Mouse (Mus musculus) hematopoietic stem cell, adult 5-6 weeks (primary cell): ENCODE data around the gene Mfn1. TPM values are rescaled to one million over a fixed set of nuclear protein-coding genes. Genes with fewer than 3 reads are reported as not detected.

Experiments used
- total RNA-seq: library from RNA; stranded (forward); fragments of 172-1452, 232-1000 nt; gene quantifications from 2 replicates; pipeline ENCODE4 v1.2.3, GENCODE M21; 2017

The Mfn1 gene
- total RNA-seq, 1 experiment from 2014 or later = 36.2 TPM

Other genes starting within 250 kb of the Mfn1 start
- 1.1 and 1.3 TPM in 2 replicates for gene Zmat3, start 163.5 kb upstream of the Mfn1 start, total RNA-seq
- 39.6 and 60.9 TPM in 2 replicates for gene Pik3ca, start 131.8 kb upstream of the Mfn1 start, total RNA-seq
- not detected in 2 replicates for gene Kcnmb3, start 37.2 kb upstream of the Mfn1 start, total RNA-seq
- 45.7 and 72.5 TPM in 2 replicates for gene Zfp639, start 19.2 kb upstream of the Mfn1 start, total RNA-seq
- gene Gnb4, start 87.1 kb downstream of the Mfn1 start, total RNA-seq = 15.7 and 20.7 TPM in 2 replicates
- gene Actl6a, start 176.8 kb downstream of the Mfn1 start, total RNA-seq = 86.2 and 86.5 TPM in 2 replicates
- 86.4 and 127 TPM in 2 replicates for gene Ndufb5, start 207.5 kb downstream of the Mfn1 start, total RNA-seq
- gene Mrpl47, start 208.1 kb downstream of the Mfn1 start, total RNA-seq = 19.0 and 30.9 TPM in 2 replicates